Mouse (Mus musculus) adrenal gland, postnatal 4 days (tissue): ENCODE measurements around the gene Znrf1. TPM values are rescaled to one million over a fixed set of nuclear protein-coding genes. Genes with fewer than 3 reads are reported as not detected.
A peak's percentile ranks its signal among the peaks of the same experiment; 100 is the strongest.

Source experiments
- DNase-seq, 2 experiments: peaks; one replicate each; pipeline ENCODE4 v3.0.0; 2021 to 2022; ENCODE audit warnings: low spot score in 2 of 2, mixed read lengths in 2 of 2
- total RNA-seq, 2 experiments: library from RNA; stranded (reverse); gene quantifications; 2 replicates each; pipeline ENCODE4 v1.2.3; 2021

Znrf1 gene
- total RNA-seq, 2 experiments from 2014 or later, result 69.8 to 76.9 TPM

DNA sequence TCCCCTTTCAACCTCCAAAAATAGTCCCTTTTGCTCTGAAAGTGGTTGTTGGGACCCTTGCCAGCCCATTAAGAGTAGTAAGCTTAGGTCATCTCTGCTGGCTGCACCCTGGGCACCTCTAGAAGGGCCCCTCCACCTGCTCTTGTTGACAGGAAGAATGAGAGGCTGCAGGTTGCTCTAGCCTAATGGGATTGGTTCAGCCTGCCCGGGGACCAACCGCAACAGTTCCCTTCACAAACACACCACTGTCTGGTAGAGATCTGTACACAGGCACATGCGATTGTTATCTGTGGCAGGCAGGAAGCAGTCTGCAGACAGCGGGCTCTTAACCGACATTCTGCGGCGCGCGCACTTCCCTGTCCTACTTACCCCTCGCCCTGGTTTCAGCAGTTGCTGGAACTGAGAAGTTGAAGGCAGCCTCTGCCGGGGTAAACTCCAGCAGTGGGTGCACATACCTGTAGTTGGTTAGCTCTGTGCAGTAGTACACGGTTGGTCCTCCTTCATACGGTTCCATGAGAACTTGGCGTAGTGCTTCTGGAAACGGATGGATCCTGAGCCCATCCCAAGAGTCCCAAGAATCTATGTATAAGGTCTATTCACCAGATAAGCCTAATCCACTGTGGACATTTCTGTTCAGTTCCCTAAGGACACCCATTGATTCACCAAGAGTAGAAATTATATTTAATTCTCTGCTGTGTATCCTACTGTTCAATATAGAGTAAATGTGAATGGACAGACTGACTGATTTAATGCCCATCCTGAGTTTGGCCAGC lies 60.0 kb downstream of the Znrf1 start:
- no peak for DNase-seq

DNA sequence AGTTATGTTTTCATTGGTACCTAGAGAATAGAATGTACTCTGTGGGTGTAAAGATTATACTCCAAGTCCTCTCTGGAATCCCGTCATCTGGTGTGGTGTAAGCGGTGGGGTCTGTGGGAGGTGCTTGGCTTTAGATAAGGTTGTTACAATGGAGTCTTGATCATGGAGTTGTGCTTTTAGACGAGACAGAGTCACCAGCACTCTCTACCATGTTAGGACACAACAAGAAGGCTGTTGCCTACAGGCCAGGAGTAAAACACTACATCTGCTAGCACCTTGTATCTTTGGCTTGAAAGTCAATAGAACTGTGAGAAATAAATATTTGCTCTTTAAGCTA lies 60.6 kb downstream of the Znrf1 start:
- DNase-seq, result no peak

GRCm38 (mm10) chr8:111597310-111597709 lies 61.4 kb downstream of the Znrf1 start:
- DNase-seq, result no peak

DNA sequence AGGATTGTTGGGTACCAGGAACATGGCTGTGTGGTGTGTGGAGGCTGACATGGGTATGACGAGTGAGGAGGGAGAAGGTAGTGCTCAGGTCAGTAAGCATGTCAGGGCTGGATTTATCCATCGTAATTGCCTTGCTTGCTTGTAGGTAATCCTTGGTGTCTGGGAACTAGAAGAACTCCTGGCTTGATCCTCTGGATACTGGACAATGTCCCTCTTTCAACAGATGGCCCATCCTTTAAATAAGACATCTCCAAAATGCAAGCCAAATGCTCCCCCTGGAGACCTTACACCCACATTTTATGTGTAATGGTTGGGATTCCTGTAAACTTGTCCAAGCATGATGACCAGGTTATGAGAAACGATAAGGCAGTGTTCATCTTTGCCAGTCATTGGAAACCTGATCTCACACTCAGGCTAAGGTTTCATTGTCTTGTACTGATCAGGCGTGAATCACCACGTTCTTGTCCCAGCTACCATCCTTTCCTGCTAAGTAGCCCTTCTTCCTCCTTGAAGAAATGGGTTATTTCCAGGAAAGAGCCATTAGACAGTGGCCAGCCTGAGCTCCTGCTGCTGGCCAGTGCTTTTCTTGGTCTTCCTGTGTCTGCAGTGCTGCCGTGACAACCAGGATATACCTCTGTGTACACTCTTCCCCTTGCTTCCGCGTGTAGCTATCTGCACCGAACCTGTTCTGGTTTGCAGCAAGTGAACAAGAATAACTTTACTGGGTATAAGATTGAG lies 64.0 kb downstream of the Znrf1 start:
- DNase-seq, result no peak

GRCm38 (mm10) chr8:111602050-111602449 lies 66.2 kb downstream of the Znrf1 start:
- no peak for DNase-seq

GRCm38 (mm10) chr8:111604986-111605385 lies 69.1 kb downstream of the Znrf1 start:
- DNase-seq, result no peak

- no peak for DNase-seq
Measured at GRCm38 (mm10) chr8:111606961-111607360, 71.1 kb downstream of the Znrf1 start.

DNA sequence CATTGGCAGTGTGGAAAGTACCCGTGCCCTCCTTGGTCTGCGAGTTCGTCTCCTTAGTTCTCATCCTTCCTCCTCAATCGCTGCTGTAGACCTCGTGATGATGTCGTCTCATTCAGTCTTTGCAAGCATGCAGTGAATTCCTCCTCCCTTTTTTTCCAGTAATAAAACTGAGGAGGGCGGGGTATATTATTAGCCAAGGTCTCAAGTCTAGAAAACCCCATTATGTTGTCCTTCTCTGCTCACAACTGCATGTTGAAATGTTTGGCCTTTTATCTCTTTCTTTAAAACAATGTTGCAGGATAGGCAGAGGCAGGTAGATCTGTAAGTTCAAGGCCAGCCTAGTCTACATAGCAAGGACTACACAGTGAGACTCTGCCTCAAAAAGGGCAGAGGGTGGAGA lies 71.5 kb downstream of the Znrf1 start:
- no peak for DNase-seq

GRCm38 (mm10) chr8:111613181-111613580 lies 77.3 kb downstream of the Znrf1 start:
- no peak for DNase-seq

- DNase-seq, result no peak
Measured at GRCm38 (mm10) chr8:111614786-111615701, 79.1 kb downstream of the Znrf1 start.

DNA sequence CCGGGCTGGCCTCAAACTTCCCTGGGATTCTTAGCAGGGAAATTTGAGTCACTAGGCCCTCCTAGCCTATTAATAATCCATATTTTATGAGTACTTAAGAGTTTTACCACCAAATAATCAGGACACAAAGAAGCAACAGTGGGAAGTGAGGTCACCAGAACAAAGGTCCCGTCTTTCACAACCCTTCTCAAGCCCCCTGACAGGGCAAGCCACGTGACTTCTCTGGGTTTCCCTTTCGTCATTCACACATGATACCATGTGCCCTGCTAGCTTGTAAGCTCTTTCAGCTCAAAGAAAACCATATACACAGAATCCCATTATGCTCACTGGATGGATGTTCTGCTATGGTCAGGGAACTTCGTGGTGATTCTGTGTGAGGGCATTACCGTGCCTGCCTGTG lies 81.9 kb downstream of the Znrf1 start:
- DNase-seq, result no peak

- no peak for DNase-seq
Measured at GRCm38 (mm10) chr8:111618273-111618672, 82.4 kb downstream of the Znrf1 start.

DNA sequence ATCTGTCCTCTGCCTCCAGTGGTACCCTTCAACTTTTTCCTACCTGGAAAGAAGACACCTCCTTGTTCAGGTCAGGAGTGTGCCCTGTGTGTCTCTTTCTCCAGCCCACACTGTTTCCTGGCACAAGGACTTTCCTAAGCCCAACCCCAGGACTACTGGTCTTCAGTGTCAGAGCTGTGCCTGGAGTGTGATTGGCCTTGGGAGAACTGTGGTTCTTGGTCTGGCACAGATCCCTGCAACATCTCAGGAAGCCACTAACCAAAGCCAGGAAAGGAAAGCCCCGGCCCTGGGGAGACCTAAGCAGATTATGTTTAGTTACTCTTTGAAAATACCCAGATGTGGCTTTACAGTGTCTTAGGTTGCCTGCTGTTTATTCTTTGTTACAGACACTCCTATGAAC lies 84.0 kb downstream of the Znrf1 start:
- DNase-seq, result no peak

DNA sequence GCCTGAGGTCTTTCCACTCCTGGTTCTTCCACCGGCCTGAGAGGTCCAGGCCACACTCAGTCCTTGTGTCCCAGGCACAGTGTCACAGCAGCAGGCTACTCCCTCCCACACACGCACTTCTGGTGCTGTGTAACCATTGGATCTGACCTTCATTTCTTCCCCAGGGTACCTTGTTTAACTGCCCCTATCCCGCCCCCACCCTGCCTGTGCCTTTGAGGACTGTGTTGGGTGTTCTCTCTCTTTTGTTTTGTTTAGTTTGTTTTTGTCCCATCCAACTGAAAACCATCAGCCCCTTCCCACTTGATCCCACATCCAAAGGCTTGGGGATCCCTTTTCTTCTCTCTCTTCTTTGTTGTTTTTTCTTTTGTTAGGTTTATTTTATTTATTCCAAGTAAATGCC lies 86.2 kb downstream of the Znrf1 start:
- DNase-seq, result no peak

- DNase-seq, result no peak
Measured at GRCm38 (mm10) chr8:111622553-111622952, 86.7 kb downstream of the Znrf1 start.

DNA sequence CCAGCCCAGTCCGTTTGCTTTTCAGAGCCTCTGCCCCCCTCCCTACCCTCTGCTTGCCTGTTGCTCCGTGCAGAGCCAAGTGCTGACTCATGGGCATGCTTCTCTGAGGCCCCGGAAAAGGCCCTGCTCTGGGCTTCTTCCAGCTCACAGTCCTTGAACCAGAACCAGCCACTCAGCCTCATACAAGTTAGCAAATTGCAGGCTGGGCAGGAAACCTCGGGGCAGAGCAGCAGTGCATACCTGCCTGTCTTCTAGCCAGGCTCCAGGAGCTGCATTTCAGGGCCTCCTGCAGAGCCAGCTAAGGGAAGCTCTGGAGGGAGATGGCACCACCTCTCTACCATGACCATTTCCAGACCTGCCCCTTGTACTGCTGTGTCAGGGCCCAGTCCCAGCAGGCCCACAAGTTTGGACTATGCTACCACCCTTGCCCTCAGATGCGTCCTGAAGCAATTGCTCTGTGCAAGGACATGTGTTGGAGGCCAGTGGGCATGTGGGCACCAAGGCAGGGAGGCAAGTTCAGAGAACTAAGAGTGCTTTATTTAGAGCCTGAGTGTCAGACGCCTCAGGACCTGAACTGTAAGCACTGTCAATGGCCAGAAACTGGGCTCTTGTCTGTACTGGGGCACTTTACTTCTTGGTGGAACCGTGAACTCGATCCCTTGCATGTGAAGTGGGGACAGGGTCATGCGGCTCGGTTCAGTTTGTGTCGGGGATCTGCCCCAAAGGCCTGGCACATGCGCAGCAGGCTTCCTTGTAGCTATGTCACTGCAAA lies 88.4 kb downstream of the Znrf1 start:
- DNase-seq, result peak in 1 of 2 experiments; percentile 62

GRCm38 (mm10) chr8:111624853-111625221 lies 88.9 kb downstream of the Znrf1 start:
- DNase-seq, result no peak

GRCm38 (mm10) chr8:111625694-111626527 lies 90.0 kb downstream of the Znrf1 start:
- peak in 1 of 2 experiments; percentile 56 for DNase-seq

DNA sequence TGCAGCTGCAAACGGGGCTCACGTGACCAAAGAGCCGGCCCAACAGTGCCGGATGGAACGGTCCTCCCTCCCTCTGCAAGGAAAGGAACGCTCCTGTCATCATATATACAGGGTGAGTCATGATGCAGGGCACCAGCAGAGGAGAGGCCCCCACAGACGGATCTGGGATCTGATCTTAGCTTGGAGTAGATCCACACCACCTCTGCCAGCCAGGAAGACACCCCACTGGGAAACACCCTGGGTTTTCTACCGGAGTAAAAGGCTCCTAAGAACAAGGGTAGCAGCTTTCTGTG lies 90.6 kb downstream of the Znrf1 start:
- DNase-seq, result no peak

GRCm38 (mm10) chr8:111626933-111627332 lies 91.0 kb downstream of the Znrf1 start:
- DNase-seq, result no peak
